Mouse (Mus musculus) neural tube, embryonic 12.5 days (tissue): ENCODE measurements around the gene Zfp91. TPM values are rescaled to one million over a fixed set of nuclear protein-coding genes. Genes with fewer than 3 reads are reported as not detected.

Experiments used
- ATAC-seq: fragments of 200-750 bp; cut with Nextera tagmentation; 2 replicates; pipeline ENCODE4 v1.8.0; 2017; ENCODE audit warnings: low read depth, mild to moderate bottlenecking, moderate TSS enrichment, moderate library complexity; ENCODE audit not compliant: low FRiP score
- H3K27ac ChIP-seq: fragments of 300-500 bp; sonication (generic); 2 replicates; pipeline ENCODE4 v1.5.1; 2016
- H3K27me3 ChIP-seq: fragments of 300-500 bp; sonication (generic); replicated peaks from 2 replicates; pipeline ENCODE4 v1.6.1; 2016; ENCODE audit warnings: mild to moderate bottlenecking
- H3K36me3 ChIP-seq: fragments of 300-500 bp; sonication (generic); 2 replicates; pipeline ENCODE4 v1.6.1; 2016; ENCODE audit warnings: mild to moderate bottlenecking
- H3K4me1 ChIP-seq: fragments of 300-500 bp; sonication (generic); 2 replicates; pipeline ENCODE4 v1.6.1; 2016
- H3K4me2 ChIP-seq: fragments of 300-500 bp; sonication (generic); replicated peaks from 2 replicates; pipeline ENCODE4 v1.6.1; 2016; ENCODE audit warnings: mild to moderate bottlenecking
- H3K4me3 ChIP-seq: fragments of 300-500 bp; sonication (generic); 2 replicates; pipeline ENCODE4 v1.5.1; 2016
- H3K9ac ChIP-seq: fragments of 300-500 bp; sonication (generic); 2 replicates; pipeline ENCODE4 v1.6.1; 2016; ENCODE audit warnings: mild to moderate bottlenecking
- H3K9me3 ChIP-seq: fragments of 300-500 bp; sonication (generic); 2 replicates; pipeline ENCODE4 v1.6.1; 2016; ENCODE audit warnings: mild to moderate bottlenecking
- WGBS: fragments of 180-500 bp; shearing (Covaris S2); methylation state at CpG from one replicate; pipeline ENCODE4 v1.1.7; 2016; 5-methylcytosine and 5-hydroxymethylcytosine counted together
- polyA plus RNA-seq: library from polyadenylated mRNA; unstranded; fragments of >200 nt; fragmentation: Nextera tagmentation; extraction: Ambion mirVana; gene quantifications from 2 replicates; pipeline ENCODE4 v1.2.1, GENCODE M21; 2016

Zfp91 gene
- polyA plus RNA-seq, 1 experiment from 2014 or later: 19.3 TPM

DNA sequence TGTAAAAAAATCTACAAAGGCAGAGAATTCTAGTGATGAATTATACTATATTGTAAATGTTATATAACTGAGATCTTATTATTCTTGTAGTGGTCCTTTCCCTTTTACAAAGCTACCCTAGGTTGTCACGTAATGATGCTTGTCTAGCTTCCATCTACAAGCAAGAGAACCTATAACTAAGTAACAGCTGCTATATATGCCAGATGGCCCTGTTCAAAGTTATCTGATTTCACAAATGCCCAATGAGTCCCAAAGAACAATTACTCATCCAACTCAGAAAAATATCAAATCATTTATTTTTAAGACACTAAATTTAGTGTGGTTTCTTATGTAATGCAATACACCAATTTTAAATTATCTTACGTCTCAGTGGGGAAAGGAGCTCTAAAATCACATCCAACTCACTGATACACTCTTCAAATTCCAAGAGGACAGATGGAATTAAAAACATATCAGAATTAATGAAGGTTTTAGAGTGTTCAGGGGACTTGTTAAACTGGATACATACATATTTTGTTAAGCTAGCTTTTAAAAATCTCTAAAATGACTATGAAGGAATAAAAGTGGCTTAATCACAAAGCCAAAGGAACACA lies 9.0 kb downstream of the Zfp91 start:
- Histone ChIP-seq H3K4me2 (no peak overlapping the region), H3K4me1 (peaks cover 3% of the 10 kb centered on the region; the same call in 1 of the 2 replicates), H3K27me3 (no peaks in the 10 kb centered on the region), H3K36me3 (no peaks in the 10 kb centered on the region), H3K4me3 (no peak overlapping the region), H3K9me3 (no peaks in the 10 kb centered on the region), H3K27ac (no peak overlapping the region), H3K9ac (no peak overlapping the region)
- WGBS: 96% methylated on average over 2 of the region's 2 CpGs
- no peak for ATAC-seq

DNA sequence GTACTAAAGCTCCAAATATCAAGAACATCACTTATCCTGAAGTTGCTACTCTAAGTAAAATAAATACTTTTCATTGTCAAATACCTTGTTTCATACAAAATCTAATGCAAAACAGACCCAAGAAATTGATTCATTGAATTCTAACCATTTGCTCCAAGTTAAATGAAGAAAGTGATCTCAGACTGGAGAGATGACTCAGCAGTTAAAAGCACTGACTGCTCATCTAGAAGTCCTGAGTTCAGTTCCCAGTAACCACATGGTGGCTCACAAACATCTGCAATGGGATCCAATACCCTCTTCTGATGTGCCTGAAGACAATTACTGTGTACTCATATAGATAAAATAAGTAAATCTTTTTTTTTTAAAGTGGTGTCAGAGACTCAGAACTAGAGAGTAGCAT lies 15.5 kb downstream of the Zfp91 start:
- Histone ChIP-seq H3K36me3 (peaks cover 10% of the 10 kb centered on the region), H3K4me1 (no peaks in the 10 kb centered on the region), H3K9me3 (no peaks in the 10 kb centered on the region), H3K4me2 (no peak overlapping the region), H3K27ac (no peak overlapping the region), H3K27me3 (no peaks in the 10 kb centered on the region), H3K4me3 (no peak overlapping the region), H3K9ac (no peak overlapping the region)
- no peak for ATAC-seq

DNA sequence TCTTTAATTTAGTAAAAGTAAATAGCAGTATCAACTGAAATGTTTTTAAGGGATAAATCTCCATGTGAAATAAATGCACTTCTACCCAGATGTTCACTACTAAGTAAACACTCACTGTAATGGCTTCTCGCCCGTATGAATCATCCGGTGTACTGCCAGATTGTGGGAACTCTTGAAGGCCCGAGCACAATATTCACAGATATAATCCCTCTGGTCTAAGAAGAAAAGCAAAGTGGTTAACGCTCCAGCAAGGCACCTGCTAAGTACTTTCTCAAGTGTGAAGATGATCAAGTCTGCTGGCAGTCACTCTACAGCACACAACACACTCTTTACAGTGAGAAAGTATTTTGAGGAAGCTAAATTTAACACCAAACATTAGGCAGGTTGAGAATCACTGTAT lies 25.0 kb downstream of the Zfp91 start:
- Histone ChIP-seq H3K9ac (no peak overlapping the region), H3K4me1 (no peaks in the 10 kb centered on the region), H3K4me3 (no peak overlapping the region), H3K9me3 (no peaks in the 10 kb centered on the region), H3K27me3 (no peaks in the 10 kb centered on the region), H3K27ac (no peak overlapping the region), H3K36me3 (peaks cover 38% of the 10 kb centered on the region), H3K4me2 (no peak overlapping the region)
- ATAC-seq: no peak
- 97% methylated on average over 5 of the region's 5 CpGs for WGBS

DNA sequence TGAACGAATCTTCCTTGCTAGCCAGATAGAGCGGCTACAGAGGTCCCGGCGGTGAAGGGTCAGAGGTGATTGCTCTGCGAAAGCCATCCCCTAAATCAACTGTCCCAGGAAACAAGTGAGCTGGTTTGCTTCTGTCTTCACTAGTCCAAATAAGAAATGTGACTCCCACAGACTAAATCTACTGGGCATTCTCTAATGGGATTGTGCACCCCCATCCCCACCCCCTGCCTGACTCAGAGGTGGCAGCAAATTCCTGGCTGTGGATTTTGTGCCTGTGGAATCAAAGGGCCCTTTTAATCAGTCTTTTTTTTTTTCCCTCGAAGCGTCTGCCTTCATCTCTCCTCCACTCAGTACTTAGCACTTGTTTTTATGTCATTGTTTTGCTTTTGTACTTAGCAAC lies 30.6 kb downstream of the Zfp91 start, which contains the start of gene Cntf:
Cntf (minus strand) TSS at position 325 of the 400 bp plus-strand sequence.
- Histone ChIP-seq H3K27me3 (no peaks in the 10 kb centered on the region), H3K4me3 (no peak within 1 kb of the TSS), H3K4me1 (no peaks in the 10 kb centered on the region), H3K36me3 (peaks cover 45% of the 10 kb centered on the region), H3K27ac (no peak within 1 kb of the TSS), H3K9ac (no peak within 1 kb of the TSS), H3K4me2 (no peak within 1 kb of the TSS), H3K9me3 (no peaks in the 10 kb centered on the region)
- 34% methylated on average over 7 of the region's 7 CpGs for WGBS
- ATAC-seq: no peak

DNA sequence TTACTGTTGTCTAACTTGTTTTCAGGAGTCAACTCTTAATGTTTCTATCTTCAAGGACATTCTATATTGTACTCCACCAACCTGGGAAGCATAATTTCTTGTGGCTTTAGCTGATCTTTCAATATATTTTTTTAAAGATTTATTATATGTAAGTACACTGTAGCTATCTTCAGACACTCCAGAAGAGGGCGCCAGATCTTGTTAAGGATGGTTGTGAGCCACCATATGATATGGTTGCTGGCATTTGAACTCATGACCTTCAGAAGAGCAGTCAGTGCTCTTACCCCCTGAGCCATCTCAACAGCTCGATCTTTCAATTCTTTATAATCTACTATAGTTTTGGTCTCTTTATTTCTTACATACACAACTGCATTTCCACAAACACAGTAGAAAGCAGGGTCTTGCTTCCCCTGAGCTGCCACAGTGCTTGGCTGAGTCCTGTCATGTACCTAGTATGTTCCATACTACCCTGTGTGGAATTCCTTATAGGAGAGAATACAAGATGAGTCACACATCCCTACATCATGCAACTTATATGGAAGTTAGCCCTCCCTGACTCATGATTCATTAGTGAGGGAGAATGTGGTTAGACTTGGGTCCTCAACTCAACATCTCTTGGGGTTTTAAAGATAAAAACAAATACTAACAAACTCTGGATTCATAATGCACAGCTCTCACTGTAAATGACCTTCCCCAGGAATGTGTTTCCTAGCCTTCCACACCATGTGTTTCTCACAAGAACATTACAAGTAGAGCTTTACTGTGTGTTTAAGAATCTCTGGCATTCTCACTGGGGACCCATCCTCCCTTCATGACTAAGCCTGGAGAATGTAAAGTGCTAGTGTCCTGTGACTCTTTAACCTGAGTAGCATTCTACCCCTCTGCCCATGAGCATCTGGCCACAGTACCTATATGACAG lies 33.5 kb downstream of the Zfp91 start:
- Histone ChIP-seq H3K4me1 (no peaks in the 10 kb centered on the region), H3K9ac (no peak overlapping the region), H3K27ac (no peak overlapping the region), H3K4me3 (no peak overlapping the region), H3K4me2 (no peak overlapping the region), H3K9me3 (no peaks in the 10 kb centered on the region), H3K36me3 (peaks cover 22% of the 10 kb centered on the region), H3K27me3 (no peaks in the 10 kb centered on the region)
- 61% methylated on average over 2 of the region's 2 CpGs for WGBS
- no peak for ATAC-seq

DNA sequence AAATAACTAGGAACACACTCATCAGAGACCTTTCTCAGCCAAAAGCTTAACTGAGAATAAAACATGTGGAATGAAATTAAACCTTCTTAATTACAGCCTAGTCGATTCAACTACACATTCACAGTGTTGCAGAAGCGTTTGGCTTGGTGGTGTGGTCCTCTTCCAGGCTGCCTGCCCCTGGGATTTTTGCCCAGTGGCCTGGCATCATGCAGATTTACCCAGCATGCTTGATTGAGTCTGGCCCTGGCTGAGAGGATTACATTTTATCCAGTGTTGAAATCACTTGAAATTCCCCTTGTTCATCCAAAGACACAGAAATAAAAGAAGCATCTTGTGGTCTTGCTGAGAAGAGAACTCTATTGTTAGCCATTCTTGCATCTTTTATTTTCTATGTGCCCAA lies 36.3 kb downstream of the Zfp91 start:
- WGBS: 80% methylated on average over 2 of the region's 2 CpGs
- ATAC-seq: no peak
- no peaks in the 10 kb centered on the region for H3K4me1 ChIP-seq
- H3K27ac ChIP-seq: no peak overlapping the region
- H3K4me2 ChIP-seq: no peak overlapping the region
- H3K27me3 ChIP-seq: no peaks in the 10 kb centered on the region
- H3K4me3 ChIP-seq: no peak overlapping the region
- H3K36me3 ChIP-seq: peaks cover 14% of the 10 kb centered on the region
- H3K9me3 ChIP-seq: no peaks in the 10 kb centered on the region
- no peak overlapping the region for H3K9ac ChIP-seq

GRCm38 (mm10) chr19:12758936-12759478 lies 36.9 kb downstream of the Zfp91 start:
- ATAC-seq: no peak
- Histone ChIP-seq H3K4me2 (no peak overlapping the region), H3K36me3 (peaks cover 9% of the 10 kb centered on the region), H3K9me3 (no peaks in the 10 kb centered on the region), H3K27ac (no peak overlapping the region), H3K4me3 (no peak overlapping the region), H3K4me1 (no peaks in the 10 kb centered on the region), H3K9ac (no peak overlapping the region), H3K27me3 (no peaks in the 10 kb centered on the region)
- 82% methylated on average over 1 of the region's 1 CpGs for WGBS

DNA sequence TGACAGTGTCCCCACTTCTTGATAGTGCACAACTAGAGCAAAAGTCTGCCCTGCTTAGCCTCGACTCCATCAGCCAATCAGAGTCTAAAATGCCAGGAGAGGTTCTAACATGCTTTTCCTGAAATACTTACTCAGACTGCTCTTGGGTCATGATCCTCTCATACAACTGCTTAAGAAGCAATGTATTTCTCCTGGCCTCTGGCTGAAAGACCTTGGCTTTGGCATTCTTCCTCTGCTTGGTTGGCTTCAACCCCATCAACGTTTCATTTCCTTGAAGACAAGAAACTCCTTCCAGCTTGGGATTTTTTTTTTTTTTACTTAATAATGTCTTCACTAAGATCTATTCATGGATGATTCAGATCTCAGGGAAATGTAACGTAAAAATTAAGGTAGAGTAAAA lies 39.6 kb downstream of the Zfp91 start:
- H3K9ac ChIP-seq: no peak overlapping the region
- no peak for ATAC-seq
- H3K27me3 ChIP-seq: no peaks in the 10 kb centered on the region
- H3K4me3 ChIP-seq: no peak overlapping the region
- 86% methylated on average over 3 of the region's 3 CpGs for WGBS
- H3K36me3 ChIP-seq: no peaks in the 10 kb centered on the region
- no peaks in the 10 kb centered on the region for H3K4me1 ChIP-seq
- H3K4me2 ChIP-seq: no peak overlapping the region
- H3K9me3 ChIP-seq: no peaks in the 10 kb centered on the region
- no peak overlapping the region for H3K27ac ChIP-seq

DNA sequence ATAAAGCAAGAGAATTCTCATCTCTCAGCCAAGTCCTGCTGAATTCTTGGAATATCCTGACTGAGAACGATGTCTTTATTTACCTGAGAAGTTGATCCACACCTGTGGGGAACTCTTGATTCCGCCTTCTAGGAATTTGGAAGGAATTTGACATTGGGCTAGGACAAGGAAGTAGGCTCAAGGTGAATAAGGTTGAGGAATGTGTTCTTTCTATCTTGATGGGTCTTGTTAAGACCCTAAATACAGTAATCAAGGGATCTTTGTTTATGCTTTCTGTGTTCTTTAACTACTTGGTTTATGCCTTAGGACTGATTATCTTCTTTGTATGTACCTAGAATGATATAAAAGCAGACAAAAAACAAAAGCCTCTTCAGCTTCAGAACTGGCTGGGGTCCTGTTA lies 64.0 kb downstream of the Zfp91 start:
- H3K9me3 ChIP-seq: no peaks in the 10 kb centered on the region
- H3K9ac ChIP-seq: no peak overlapping the region
- no peaks in the 10 kb centered on the region for H3K4me1 ChIP-seq
- no peak overlapping the region for H3K4me2 ChIP-seq
- no peaks in the 10 kb centered on the region for H3K36me3 ChIP-seq
- no peak overlapping the region for H3K27ac ChIP-seq
- 85% methylated on average over 2 of the region's 2 CpGs for WGBS
- H3K4me3 ChIP-seq: no peak overlapping the region
- H3K27me3 ChIP-seq: no peaks in the 10 kb centered on the region
- ATAC-seq: no peak

- Histone ChIP-seq H3K36me3 (no peaks in the 10 kb centered on the region), H3K27ac (no peak overlapping the region), H3K4me1 (no peaks in the 10 kb centered on the region), H3K4me3 (no peak overlapping the region), H3K27me3 (no peaks in the 10 kb centered on the region), H3K9ac (no peak overlapping the region), H3K9me3 (no peaks in the 10 kb centered on the region), H3K4me2 (no peak overlapping the region)
- 45% methylated on average over 1 of the region's 1 CpGs for WGBS
- ATAC-seq: no peak
Measured at GRCm38 (mm10) chr19:12731036-12731435, 64.9 kb downstream of the Zfp91 start.

DNA sequence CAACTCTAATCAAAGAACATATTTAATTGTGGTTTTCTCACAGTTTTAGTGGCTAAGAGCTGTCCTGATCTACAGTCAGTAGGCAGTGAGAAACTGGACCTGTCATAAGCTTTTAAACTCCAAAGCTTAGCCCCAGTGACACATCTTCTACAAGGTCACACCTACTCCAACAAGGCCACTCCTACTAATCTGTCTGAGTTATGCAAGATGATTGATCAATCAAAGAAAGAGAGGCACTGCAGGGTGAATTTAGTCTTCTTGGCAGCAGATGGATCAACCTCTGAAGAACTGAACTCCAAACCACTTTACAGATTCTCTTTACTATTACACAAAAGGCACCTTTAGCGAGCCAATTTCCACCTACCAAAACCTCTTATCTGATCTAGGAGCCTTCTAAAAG lies 70.1 kb downstream of the Zfp91 start:
- Histone ChIP-seq H3K9ac (no peak overlapping the region), H3K27ac (no peak overlapping the region), H3K4me3 (no peak overlapping the region), H3K36me3 (no peaks in the 10 kb centered on the region), H3K9me3 (no peaks in the 10 kb centered on the region), H3K4me2 (no peak overlapping the region), H3K27me3 (no peaks in the 10 kb centered on the region), H3K4me1 (no peaks in the 10 kb centered on the region)
- ATAC-seq: no peak
- 77% methylated on average over 1 of the region's 1 CpGs for WGBS

DNA sequence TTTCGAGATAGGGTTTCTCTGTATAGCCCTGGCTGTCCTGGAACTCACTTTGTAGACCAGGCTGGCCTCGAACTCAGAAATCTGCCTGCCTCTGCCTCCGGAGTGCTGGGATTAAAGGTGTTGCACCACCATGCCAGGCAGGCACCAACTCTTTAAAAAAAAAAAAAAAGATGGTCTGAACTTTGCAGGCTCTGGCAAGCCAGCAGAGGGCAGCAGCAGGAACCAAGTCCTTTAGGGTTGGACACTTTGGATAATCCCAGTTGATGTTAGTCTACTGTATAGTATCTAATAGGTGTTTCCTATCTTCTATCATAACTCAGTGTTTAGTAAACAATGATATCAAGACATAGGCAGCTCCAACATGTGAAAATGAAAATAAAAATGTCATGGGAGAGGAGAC lies 73.6 kb downstream of the Zfp91 start:
- Histone ChIP-seq H3K4me2 (no peak overlapping the region), H3K4me1 (no peaks in the 10 kb centered on the region), H3K4me3 (no peak overlapping the region), H3K27me3 (no peaks in the 10 kb centered on the region), H3K9ac (no peak overlapping the region), H3K27ac (no peak overlapping the region), H3K9me3 (no peaks in the 10 kb centered on the region), H3K36me3 (no peaks in the 10 kb centered on the region)
- ATAC-seq: no peak
- 68% methylated on average over 3 of the region's 3 CpGs for whole genome bisulfite sequencing
